Mouse (Mus musculus): ENCODE data around the gene Wnt8b. TPM values are rescaled to one million over a fixed set of nuclear protein-coding genes. Genes with fewer than 3 reads are reported as not detected.

Gene Wnt8b
- total and polyA plus RNA-seq, 3 experiments: 0.05 TPM; not detected in 2

- H3K36me3 ChIP-seq (replicated peaks): no peaks in the 10 kb centered on the region
- DNase-seq (ENCODE audit: low spot score) (no peak), ATAC-seq (ENCODE audit: extremely low read depth, insufficient number of reproducible peaks, low FRiP score, poor library complexity, severe bottlenecking) (no peak)
- no peak for TF ChIP-seq GATA1 (IDR thresholded peaks at IDR 0.05; ENCODE audit: borderline replicate concordance, low read length)
- no peak for TF ChIP-seq POLR2AphosphoS5 (IDR thresholded peaks at IDR 0.05; ENCODE audit: insufficient replicate concordance, low read depth, low read length)
- TF ChIP-seq TAL1 (conservative IDR thresholded peaks at IDR 0.05; ENCODE audit: low read depth, low read length): no peak
- TF ChIP-seq CTCF (IDR thresholded peaks at IDR 0.05; ENCODE audit: low read depth, low read length): no peak
- TF ChIP-seq GATA2 (IDR thresholded peaks at IDR 0.05; ENCODE audit: borderline replicate concordance, low read depth, low read length): no peak
- peaks cover 62% of the 10 kb centered on the region for H3K27me3 ChIP-seq (ENCODE audit: insufficient read depth, low read length)
- H3K4me1 ChIP-seq (ENCODE audit: insufficient read depth, low read depth, low read length): no peaks in the 10 kb centered on the region; the same call in 1 of the 2 replicates
- H3K9me3 ChIP-seq (replicated peaks): no peaks in the 10 kb centered on the region
- no peak overlapping the region for H3K4me3 ChIP-seq (ENCODE audit: low read depth, low read length)
These were observed 20.7 kb downstream of the Wnt8b start for GRCm38 (mm10) chr19:44513921-44514482.

- ATAC-seq (ENCODE audit: extremely low read depth, insufficient number of reproducible peaks, low FRiP score, poor library complexity, severe bottlenecking): no peak
- TF ChIP-seq CTCF (IDR thresholded peaks at IDR 0.05; ENCODE audit: low read depth, low read length): no peak
- no peak for TF ChIP-seq GATA2 (IDR thresholded peaks at IDR 0.05; ENCODE audit: borderline replicate concordance, low read depth, low read length)
- TF ChIP-seq TAL1 (conservative IDR thresholded peaks at IDR 0.05; ENCODE audit: low read depth, low read length): no peak
- TF ChIP-seq GATA1 (IDR thresholded peaks at IDR 0.05; ENCODE audit: borderline replicate concordance, low read length): no peak
- no peak for TF ChIP-seq POLR2AphosphoS5 (IDR thresholded peaks at IDR 0.05; ENCODE audit: insufficient replicate concordance, low read depth, low read length)
These were observed 21.5 kb downstream of the Wnt8b start for GRCm38 (mm10) chr19:44514521-44515451.

GRCm38 (mm10) chr19:44515769-44516168 is 22.5 kb downstream of the Wnt8b start:
- no peaks in the 10 kb centered on the region for H3K9me3 ChIP-seq (replicated peaks)
- DNase-seq (ENCODE audit: low spot score) (no peak), ATAC-seq (ENCODE audit: extremely low read depth, insufficient number of reproducible peaks, low FRiP score, poor library complexity, severe bottlenecking) (no peak)
- H3K4me1 ChIP-seq (ENCODE audit: insufficient read depth, low read depth, low read length): no peaks in the 10 kb centered on the region; the same call in 1 of the 2 replicates
- H3K36me3 ChIP-seq (replicated peaks): no peaks in the 10 kb centered on the region
- H3K27me3 ChIP-seq (ENCODE audit: insufficient read depth, low read length): peaks cover 65% of the 10 kb centered on the region
- H3K4me3 ChIP-seq (ENCODE audit: low read depth, low read length): no peak overlapping the region
- TF ChIP-seq POLR2AphosphoS5 (IDR thresholded peaks at IDR 0.05; ENCODE audit: insufficient replicate concordance, low read depth, low read length): no peak
- TF ChIP-seq GATA2 (IDR thresholded peaks at IDR 0.05; ENCODE audit: borderline replicate concordance, low read depth, low read length): no peak
- no peak for TF ChIP-seq GATA1 (IDR thresholded peaks at IDR 0.05; ENCODE audit: borderline replicate concordance, low read length)
- no peak for TF ChIP-seq CTCF (IDR thresholded peaks at IDR 0.05; ENCODE audit: low read depth, low read length)
- TF ChIP-seq TAL1 (conservative IDR thresholded peaks at IDR 0.05; ENCODE audit: low read depth, low read length): no peak

More at GRCm38 (mm10) chr19:44514521-44515451, 21.5 kb downstream of the Wnt8b start:
- Histone ChIP-seq H3K9me3 (replicated peaks) (no peaks in the 10 kb centered on the region), H3K27me3 (ENCODE audit: insufficient read depth, low read length) (peaks cover 64% of the 10 kb centered on the region), H3K36me3 (replicated peaks) (no peaks in the 10 kb centered on the region), H3K4me3 (ENCODE audit: low read depth, low read length) (no peak overlapping the region), H3K4me1 (ENCODE audit: insufficient read depth, low read depth, low read length) (no peaks in the 10 kb centered on the region; the same call in 1 of the 2 replicates)
- no peak for DNase-seq (ENCODE audit: low spot score)

- no peaks in the 10 kb centered on the region for H3K9me3 ChIP-seq (replicated peaks)
- H3K4me3 ChIP-seq (ENCODE audit: low read depth, low read length): no peak overlapping the region
- ATAC-seq (ENCODE audit: extremely low read depth, insufficient number of reproducible peaks, low FRiP score, poor library complexity, severe bottlenecking) (no peak), DNase-seq (ENCODE audit: low spot score) (no peak)
- no peak for TF ChIP-seq GATA1 (IDR thresholded peaks at IDR 0.05; ENCODE audit: borderline replicate concordance, low read length)
- no peaks in the 10 kb centered on the region for H3K4me1 ChIP-seq (ENCODE audit: insufficient read depth, low read depth, low read length)
- H3K27me3 ChIP-seq (ENCODE audit: insufficient read depth, low read length): peaks cover 53% of the 10 kb centered on the region
- no peaks in the 10 kb centered on the region for H3K36me3 ChIP-seq (replicated peaks)
These were observed 24.9 kb downstream of the Wnt8b start for GRCm38 (mm10) chr19:44517996-44518768.

GRCm38 (mm10) chr19:44519152-44519551 is 25.9 kb downstream of the Wnt8b start:
- DNase-seq (ENCODE audit: low spot score) (no peak), ATAC-seq (ENCODE audit: extremely low read depth, insufficient number of reproducible peaks, low FRiP score, poor library complexity, severe bottlenecking) (no peak)
- Histone ChIP-seq H3K27me3 (ENCODE audit: insufficient read depth, low read length) (peaks cover 51% of the 10 kb centered on the region), H3K4me1 (ENCODE audit: insufficient read depth, low read depth, low read length) (no peaks in the 10 kb centered on the region), H3K4me3 (ENCODE audit: low read depth, low read length) (no peak overlapping the region), H3K9me3 (replicated peaks) (no peaks in the 10 kb centered on the region), H3K36me3 (replicated peaks) (no peaks in the 10 kb centered on the region)
- TF ChIP-seq TAL1 (conservative IDR thresholded peaks at IDR 0.05; ENCODE audit: low read depth, low read length): no peak
- no peak for TF ChIP-seq GATA2 (IDR thresholded peaks at IDR 0.05; ENCODE audit: borderline replicate concordance, low read depth, low read length)
- TF ChIP-seq GATA1 (IDR thresholded peaks at IDR 0.05; ENCODE audit: borderline replicate concordance, low read length): no peak
- TF ChIP-seq CTCF (IDR thresholded peaks at IDR 0.05; ENCODE audit: low read depth, low read length): no peak
- no peak for TF ChIP-seq POLR2AphosphoS5 (IDR thresholded peaks at IDR 0.05; ENCODE audit: insufficient replicate concordance, low read depth, low read length)

Data from G1E (cell line).